Mouse (Mus musculus): ENCODE data around the gene Fam207a. TPM values are rescaled to one million over a fixed set of nuclear protein-coding genes. Genes with fewer than 3 reads are reported as not detected.

Gene Fam207a
- total and polyA plus RNA-seq, 2 experiments from 2014 or later, result 32.7 to 47.1 TPM

DNA sequence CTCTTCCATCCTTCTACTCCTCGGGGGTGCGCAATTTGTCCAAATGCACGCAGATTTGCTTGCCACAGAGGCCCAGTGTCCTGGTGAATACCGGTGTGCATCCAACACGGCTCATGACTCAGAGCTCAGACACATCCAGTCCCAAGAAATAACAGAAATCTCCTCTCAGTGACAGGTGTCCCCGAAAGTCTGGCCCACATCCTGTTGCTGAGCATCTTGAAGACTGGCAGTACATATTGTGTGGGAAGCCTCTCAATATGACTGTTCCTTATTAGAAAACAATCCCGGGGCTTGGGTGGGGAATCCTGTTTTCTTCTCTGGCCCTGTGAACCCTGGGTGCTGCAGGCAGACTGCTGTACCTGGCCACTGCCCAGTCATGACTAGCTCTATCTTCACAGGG lies 41.0 kb upstream of the Fam207a start:
- Histone ChIP-seq H3K36me3 (ENCODE audit: insufficient read depth, low read length) (no peaks in the 10 kb centered on the region), H3K4me3 (ENCODE audit: low read depth, low read length) (no peak overlapping the region), H3K27me3 (ENCODE audit: insufficient read depth, low read length) (no peaks in the 10 kb centered on the region), H3K4me2 (ENCODE audit: low read depth, low read length, poor library complexity, severe bottlenecking) (no peak overlapping the region), H3K4me1 (ENCODE audit: insufficient read depth, low read length) (no peaks in the 10 kb centered on the region), H3K9me3 (ENCODE audit: low read length) (no peaks in the 10 kb centered on the region), H3K9ac (replicated peaks; ENCODE audit: low read length, poor library complexity, severe bottlenecking) (no peak overlapping the region), H3K27ac (ENCODE audit: low read depth, low read length) (no peak overlapping the region)
- no peak for TF ChIP-seq CTCF (IDR thresholded peaks at IDR 0.05)
- DNase-seq (ENCODE audit: low spot score) (no peak), ATAC-seq (ENCODE audit: low FRiP score) (no peak)
- WGBS, result 88% methylated on average over 7 of the region's 7 CpGs

GRCm38 (mm10) chr10:77554918-77555317 lies 39.3 kb upstream of the Fam207a start:
- TF ChIP-seq CTCF (IDR thresholded peaks at IDR 0.05), result no peak
- Histone ChIP-seq H3K36me3 (ENCODE audit: insufficient read depth, low read length) (no peaks in the 10 kb centered on the region), H3K4me3 (ENCODE audit: low read depth, low read length) (no peak overlapping the region), H3K4me2 (ENCODE audit: low read depth, low read length, poor library complexity, severe bottlenecking) (no peak overlapping the region), H3K9me3 (ENCODE audit: low read length) (no peaks in the 10 kb centered on the region), H3K4me1 (ENCODE audit: insufficient read depth, low read length) (no peaks in the 10 kb centered on the region), H3K27me3 (ENCODE audit: insufficient read depth, low read length) (no peaks in the 10 kb centered on the region), H3K9ac (replicated peaks; ENCODE audit: low read length, poor library complexity, severe bottlenecking) (no peak overlapping the region), H3K27ac (ENCODE audit: low read depth, low read length) (no peak overlapping the region)
- WGBS, result 91% methylated on average over 4 of the region's 4 CpGs
- no peak for ATAC-seq (ENCODE audit: low FRiP score)
- DNase-seq (ENCODE audit: low spot score), result no peak

GRCm38 (mm10) chr10:77553285-77553684 lies 37.7 kb upstream of the Fam207a start:
- 91% methylated on average over 4 of the region's 4 CpGs for WGBS
- Histone ChIP-seq H3K4me3 (ENCODE audit: low read depth, low read length) (no peak overlapping the region), H3K27ac (ENCODE audit: low read depth, low read length) (no peak overlapping the region), H3K4me1 (ENCODE audit: insufficient read depth, low read length) (no peaks in the 10 kb centered on the region), H3K27me3 (ENCODE audit: insufficient read depth, low read length) (no peaks in the 10 kb centered on the region), H3K9me3 (ENCODE audit: low read length) (no peaks in the 10 kb centered on the region), H3K4me2 (ENCODE audit: low read depth, low read length, poor library complexity, severe bottlenecking) (no peak overlapping the region), H3K36me3 (ENCODE audit: insufficient read depth, low read length) (no peaks in the 10 kb centered on the region), H3K9ac (replicated peaks; ENCODE audit: low read length, poor library complexity, severe bottlenecking) (no peak overlapping the region)
- no peak for TF ChIP-seq CTCF (IDR thresholded peaks at IDR 0.05)
- no peak for ATAC-seq (ENCODE audit: low FRiP score)
- DNase-seq (ENCODE audit: low spot score), result no peak

DNA sequence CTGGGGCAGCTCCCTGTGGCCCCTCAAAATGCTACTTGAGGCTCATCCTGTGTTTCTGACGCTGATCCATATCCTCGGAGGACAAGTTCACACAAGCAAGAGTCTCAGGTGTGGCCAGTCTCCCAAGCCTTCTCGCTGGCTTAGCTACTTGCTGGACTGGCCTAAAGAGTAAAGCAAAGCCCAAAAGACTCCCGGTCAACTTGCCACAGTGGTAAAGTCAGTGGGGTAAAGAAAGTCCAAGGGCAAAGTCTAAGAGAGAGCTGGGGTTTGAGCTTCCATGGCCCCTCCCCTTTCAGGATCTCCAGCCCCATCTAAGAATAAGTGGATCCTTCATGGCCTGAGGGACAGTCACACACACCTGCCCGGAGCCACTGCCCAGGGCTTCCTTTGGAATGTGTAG lies 36.6 kb upstream of the Fam207a start:
- no peaks in the 10 kb centered on the region for H3K27me3 ChIP-seq (ENCODE audit: insufficient read depth, low read length)
- 93% methylated on average over 5 of the region's 5 CpGs for WGBS
- H3K9me3 ChIP-seq (ENCODE audit: low read length), result no peaks in the 10 kb centered on the region
- DNase-seq (ENCODE audit: low spot score) (no peak), ATAC-seq (ENCODE audit: low FRiP score) (no peak)
- no peak overlapping the region for H3K9ac ChIP-seq (replicated peaks; ENCODE audit: low read length, poor library complexity, severe bottlenecking)
- H3K4me1 ChIP-seq (ENCODE audit: insufficient read depth, low read length), result no peaks in the 10 kb centered on the region
- no peak overlapping the region for H3K27ac ChIP-seq (ENCODE audit: low read depth, low read length)
- TF ChIP-seq CTCF (IDR thresholded peaks at IDR 0.05), result no peak
- no peak overlapping the region for H3K4me3 ChIP-seq (ENCODE audit: low read depth, low read length)
- no peak overlapping the region for H3K4me2 ChIP-seq (ENCODE audit: low read depth, low read length, poor library complexity, severe bottlenecking)
- no peaks in the 10 kb centered on the region for H3K36me3 ChIP-seq (ENCODE audit: insufficient read depth, low read length)

- H3K36me3 ChIP-seq (ENCODE audit: insufficient read depth, low read length), result no peaks in the 10 kb centered on the region
- H3K4me1 ChIP-seq (ENCODE audit: insufficient read depth, low read length), result no peaks in the 10 kb centered on the region
- no peak overlapping the region; the same call in 1 of the 2 replicates for H3K27ac ChIP-seq (ENCODE audit: low read depth, low read length)
- H3K9me3 ChIP-seq (ENCODE audit: low read length), result no peaks in the 10 kb centered on the region
- DNase-seq (ENCODE audit: low spot score) (no peak), ATAC-seq (ENCODE audit: low FRiP score) (no peak)
- no peak overlapping the region for H3K4me2 ChIP-seq (ENCODE audit: low read depth, low read length, poor library complexity, severe bottlenecking)
- H3K9ac ChIP-seq (replicated peaks; ENCODE audit: low read length, poor library complexity, severe bottlenecking), result no peak overlapping the region
- H3K4me3 ChIP-seq (ENCODE audit: low read depth, low read length), result no peak overlapping the region
- no peaks in the 10 kb centered on the region for H3K27me3 ChIP-seq (ENCODE audit: insufficient read depth, low read length)
- 56% methylated on average over 11 of the region's 11 CpGs for WGBS
- no peak for TF ChIP-seq CTCF (IDR thresholded peaks at IDR 0.05)
These were observed 35.3 kb upstream of the Fam207a start for GRCm38 (mm10) chr10:77550874-77551273.

GRCm38 (mm10) chr10:77548576-77548975 lies 33.0 kb upstream of the Fam207a start:
- 83% methylated on average over 10 of the region's 10 CpGs for WGBS
- no peak for DNase-seq (ENCODE audit: low spot score)
- no peak overlapping the region for H3K9ac ChIP-seq (replicated peaks; ENCODE audit: low read length, poor library complexity, severe bottlenecking)
- TF ChIP-seq CTCF (IDR thresholded peaks at IDR 0.05), result no peak
- H3K27me3 ChIP-seq (ENCODE audit: insufficient read depth, low read length), result no peaks in the 10 kb centered on the region
- no peak for ATAC-seq (ENCODE audit: low FRiP score)
- no peaks in the 10 kb centered on the region for H3K9me3 ChIP-seq (ENCODE audit: low read length)
- H3K4me2 ChIP-seq (ENCODE audit: low read depth, low read length, poor library complexity, severe bottlenecking), result no peak overlapping the region
- H3K4me3 ChIP-seq (ENCODE audit: low read depth, low read length), result no peak overlapping the region
- no peaks in the 10 kb centered on the region for H3K36me3 ChIP-seq (ENCODE audit: insufficient read depth, low read length)
- no peak overlapping the region for H3K27ac ChIP-seq (ENCODE audit: low read depth, low read length)
- H3K4me1 ChIP-seq (ENCODE audit: insufficient read depth, low read length), result no peaks in the 10 kb centered on the region

All from midbrain, postnatal 0 days (tissue).